Mouse (Mus musculus) heart, postnatal 25 days (tissue): ENCODE data around the gene Arpp21. TPM values are rescaled to one million over a fixed set of nuclear protein-coding genes. Genes with fewer than 3 reads are reported as not detected.

ENCODE experiments used
- DNase-seq: peaks from one replicate; pipeline ENCODE4 v3.0.0; 2022; ENCODE audit warnings: low spot score
- intact Hi-C: fragments of 180-260 bp; cut with DNase I; formaldehyde crosslinking; loops from one replicate; pipeline ENCODE4 v1.15.1; 2025
- total RNA-seq, 2 experiments: library from RNA; stranded (reverse); gene quantifications; 2 replicates each; pipeline ENCODE4 v1.2.3; 2021

The Arpp21 gene
- total RNA-seq: 1 to 10 TPM; 1.6 to 2.1 TPM

DNA sequence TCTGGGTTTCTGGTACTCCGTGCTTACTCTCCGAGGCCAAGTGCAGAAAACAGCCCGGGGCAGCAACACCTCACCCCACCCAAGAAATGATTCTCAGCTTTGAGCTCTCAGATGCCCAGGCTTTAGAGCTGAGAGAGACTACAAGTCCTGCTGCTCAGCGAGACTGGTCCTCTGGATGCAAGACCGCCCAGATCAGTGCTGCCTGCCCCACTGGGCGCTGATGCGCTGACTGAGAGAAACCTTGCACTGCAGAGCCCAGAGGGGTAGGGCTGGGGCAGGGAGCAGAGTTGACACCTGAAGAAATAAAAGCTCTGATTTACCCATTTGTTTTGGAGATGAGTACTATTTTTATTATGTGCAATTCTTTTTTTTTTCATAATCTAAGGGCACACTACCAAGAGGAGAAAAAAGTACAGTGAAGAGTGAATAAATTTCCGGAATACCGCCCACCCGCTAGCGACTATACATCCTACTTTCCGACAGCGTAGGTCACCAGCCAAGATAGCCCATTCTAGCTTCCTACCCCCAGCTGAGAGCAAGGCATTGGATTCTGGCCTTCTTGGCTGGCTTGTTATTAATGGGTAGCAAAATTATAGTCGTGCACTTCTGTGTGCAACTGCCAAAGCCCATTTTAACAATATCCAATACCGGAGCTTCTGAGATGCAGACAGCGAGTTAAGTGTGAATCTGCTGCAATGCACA lies at the start of gene Arpp21:
TSS of gene Arpp21 (minus strand) at position 243 of the 702 bp plus-strand sequence.
- intact Hi-C loops: no loop called here
- no peak for DNase-seq

DNA sequence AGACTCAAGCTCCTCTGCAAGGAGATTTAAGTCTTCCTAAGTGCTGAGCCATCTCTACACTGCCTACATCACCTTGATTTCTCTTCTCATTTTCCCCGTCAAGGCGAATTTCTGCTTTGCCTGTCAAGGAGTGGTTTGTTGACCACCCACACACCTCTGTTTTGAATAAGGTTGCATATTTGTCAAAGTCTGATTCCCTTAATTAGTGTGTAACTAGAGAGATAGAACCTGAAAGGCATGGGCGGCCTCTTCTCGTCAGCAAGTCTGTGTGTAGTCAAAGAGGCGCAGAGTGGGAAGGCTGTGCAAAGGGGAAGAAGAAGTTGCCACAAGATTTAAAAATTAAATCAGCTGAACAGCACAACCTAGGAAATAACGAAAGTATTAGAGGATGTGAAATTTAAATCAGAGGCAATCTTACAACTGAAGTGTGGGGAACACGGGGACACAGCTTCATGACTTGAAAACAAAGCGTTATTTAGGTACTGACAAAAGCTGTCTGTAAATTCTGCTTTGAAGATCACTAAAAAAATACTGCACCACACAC lies 36.8 kb upstream of the Arpp21 start:
- no peak for DNase-seq
- intact Hi-C loops: no loop called here

DNA sequence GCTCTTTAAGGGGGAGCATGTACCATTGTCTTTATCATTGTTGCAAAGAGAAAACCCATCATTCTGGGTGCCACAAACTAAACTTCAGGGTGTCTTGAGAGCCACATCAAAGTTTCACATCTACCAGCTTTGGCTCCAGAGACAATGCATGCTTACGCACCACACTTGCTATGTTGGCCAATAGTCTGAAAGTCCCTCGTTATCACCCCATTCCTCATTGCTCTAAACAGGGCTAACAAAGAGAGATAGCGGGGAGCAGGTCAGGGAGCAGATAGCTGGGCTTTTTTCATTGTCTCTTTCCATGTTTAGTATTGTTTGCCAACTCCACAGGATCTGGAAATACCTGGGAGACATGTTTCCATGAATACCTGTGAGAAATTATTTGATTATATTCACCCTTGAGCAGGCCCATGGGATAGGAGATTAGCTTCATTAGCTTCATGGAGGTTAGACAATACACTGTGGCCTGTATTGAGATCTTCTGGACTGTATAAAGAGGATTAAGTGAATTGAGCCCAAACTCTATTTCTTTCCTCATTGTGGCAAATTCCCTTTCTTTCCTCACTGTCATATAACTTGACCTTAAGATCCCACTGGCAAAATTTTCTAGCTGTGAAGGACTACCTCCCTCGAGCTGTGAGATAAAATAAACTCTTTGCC lies 29.4 kb upstream of the Arpp21 start:
- no peak for DNase-seq
- intact Hi-C loops: no loop called here

DNA sequence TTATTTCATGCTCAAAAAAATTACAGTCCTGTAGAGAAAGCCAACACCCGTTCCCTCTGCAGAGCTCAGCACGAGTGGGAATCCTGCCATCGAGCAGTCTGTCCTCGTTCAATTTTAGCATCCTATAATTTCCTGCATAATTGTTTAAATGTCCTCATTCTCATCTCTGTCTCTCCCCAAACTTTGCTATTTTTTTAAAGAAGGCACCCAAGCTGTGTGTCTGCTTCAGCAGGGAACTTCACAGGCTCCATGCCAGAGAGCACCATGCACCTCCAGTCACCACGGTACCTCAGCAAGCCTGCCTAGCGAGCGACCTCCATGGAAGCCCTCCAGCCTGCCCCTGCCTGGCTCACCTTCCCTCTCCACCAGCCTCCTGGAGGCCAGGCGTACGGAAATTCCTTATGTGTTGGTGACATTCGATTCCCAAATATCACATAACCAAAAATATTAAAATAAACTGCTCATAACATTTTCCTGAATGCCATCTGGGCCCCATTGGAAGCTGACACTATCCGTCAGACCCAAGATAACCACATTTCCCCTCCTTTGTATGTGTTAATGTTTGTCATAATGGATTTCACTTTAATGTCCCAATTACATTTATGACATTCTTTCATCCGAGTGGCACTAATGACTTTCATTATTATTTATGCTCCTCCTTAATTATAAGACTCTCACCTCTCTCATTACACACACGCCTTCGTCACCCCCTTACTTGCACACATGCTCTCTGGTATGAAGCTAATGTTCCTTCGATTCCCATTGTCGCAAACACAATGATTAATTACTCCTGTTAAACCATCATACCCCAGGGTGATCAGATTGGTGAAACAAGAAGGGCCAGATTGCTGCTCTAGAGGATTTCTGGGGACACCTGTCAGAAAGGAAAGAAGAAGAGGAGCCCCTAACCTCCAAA lies 26.5 kb upstream of the Arpp21 start:
- no peak for DNase-seq
- intact Hi-C loops: no loop called here

DNA sequence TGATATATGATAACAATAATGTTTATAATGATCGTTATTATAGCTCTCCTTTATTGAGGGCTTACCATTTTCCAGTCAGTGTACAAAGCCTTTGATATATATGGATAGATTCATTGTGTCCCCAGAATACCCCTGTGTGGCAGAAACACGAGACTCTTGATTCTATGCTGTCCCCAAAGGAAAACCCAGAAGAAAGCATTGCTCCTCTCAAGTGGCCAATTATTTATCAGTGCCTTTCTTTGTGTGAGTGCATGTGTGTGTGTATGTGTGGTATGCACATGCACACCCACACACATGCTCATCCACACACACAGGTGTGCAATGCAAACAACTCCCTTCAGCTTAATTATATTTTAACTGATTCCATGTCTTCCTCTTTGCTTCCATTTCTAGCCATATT lies 25.8 kb upstream of the Arpp21 start:
- intact Hi-C loops: no loop called here
- DNase-seq: no peak

DNA sequence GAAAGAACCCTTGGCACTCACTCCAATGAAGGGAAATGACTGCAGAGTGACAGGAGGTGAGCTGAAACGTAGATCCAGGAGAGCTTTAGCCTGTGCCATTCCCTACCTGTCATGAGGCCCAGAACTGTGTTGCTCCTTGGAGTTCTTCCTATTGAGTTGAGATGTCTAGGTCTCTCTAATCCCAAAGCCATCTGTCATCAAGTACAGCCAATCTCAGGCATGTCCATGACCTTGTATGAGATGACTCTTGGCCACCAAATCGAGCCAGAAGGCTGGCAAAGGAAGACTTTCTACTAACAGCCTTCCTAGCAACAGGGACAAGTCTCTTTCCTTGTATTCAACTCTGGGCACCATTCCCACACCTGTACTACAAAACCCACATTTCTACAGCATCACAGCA lies 25.0 kb upstream of the Arpp21 start:
- intact Hi-C loops: no loop called here
- DNase-seq: no peak

DNA sequence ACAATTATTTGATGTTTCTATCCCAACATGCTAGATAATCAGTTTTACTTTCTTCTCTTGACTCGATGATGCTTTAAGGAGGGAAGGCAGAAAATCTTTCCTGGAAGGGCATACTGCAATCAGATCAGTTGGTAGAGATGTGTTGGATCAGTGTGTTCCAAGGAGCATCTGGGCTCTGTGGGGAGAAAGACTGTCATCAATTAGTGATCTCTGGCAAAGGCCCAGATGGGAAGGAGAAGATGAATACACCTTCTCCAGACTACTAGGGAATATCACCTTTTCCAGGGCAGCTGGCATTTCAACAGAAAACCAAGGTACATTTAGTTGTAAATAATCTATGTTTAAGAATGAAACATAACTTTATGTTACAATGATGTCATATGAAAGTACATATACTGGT lies 22.8 kb upstream of the Arpp21 start:
- intact Hi-C loops: no loop called here
- DNase-seq: no peak

DNA sequence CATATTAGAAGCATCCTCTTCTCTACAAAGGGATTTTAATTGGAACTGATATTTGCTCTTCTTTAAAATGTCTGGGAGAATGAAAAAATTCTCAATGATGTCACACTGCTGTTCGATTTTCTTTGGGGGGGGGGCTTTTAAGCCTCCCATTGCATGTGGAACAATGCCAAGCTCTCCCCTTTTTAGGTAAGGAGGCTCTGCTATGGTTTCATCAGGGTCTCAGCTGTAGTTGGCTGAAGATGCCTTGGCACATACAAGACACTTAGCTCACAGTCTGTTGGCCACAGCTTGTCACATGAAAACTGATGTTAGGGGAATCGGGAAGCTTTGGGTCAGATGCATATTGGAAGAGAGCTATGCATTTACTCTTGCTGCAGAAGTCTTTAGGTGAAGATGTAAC lies 20.2 kb upstream of the Arpp21 start:
- DNase-seq: no peak
- intact Hi-C loops: no loop called here

DNA sequence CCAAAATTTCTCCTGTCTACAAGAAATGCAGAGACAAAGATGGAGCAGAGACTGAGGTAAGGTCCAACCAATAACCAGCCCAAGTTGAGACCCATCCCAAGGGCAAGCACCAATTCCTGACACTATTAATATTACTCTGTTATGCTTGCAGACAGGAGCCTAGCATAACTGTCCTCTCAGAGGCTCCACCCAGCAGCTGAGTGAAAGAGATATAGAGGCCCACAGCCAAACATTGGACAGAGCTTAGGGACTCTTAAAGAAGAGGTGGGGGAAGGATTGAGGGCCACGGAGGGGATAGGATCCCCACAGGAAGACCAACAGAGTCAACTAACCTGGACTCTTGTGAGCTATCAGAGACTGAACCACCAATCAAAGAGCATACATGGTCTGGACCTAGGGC lies 18.0 kb upstream of the Arpp21 start:
- DNase-seq: no peak
- intact Hi-C loops: no loop called here

DNA sequence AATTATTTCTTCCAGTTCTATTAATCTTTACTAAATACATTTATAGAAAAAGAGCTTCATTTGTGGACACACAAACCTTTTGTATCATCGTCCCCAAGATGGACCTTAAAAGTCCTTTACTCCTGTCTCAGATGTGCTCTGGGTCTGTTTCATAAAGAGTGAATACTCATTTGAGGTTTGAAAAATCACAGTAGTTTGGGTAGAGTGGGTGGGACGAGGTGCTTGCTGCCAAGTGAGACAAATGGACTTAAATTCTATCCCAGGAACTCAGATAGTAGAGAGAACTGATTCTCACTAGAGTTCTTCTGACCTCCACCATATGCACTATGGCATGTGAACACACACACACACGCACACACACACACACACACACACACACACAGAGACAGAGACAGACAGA lies 16.1 kb upstream of the Arpp21 start:
- DNase-seq: no peak
- intact Hi-C loops: no loop called here

DNA sequence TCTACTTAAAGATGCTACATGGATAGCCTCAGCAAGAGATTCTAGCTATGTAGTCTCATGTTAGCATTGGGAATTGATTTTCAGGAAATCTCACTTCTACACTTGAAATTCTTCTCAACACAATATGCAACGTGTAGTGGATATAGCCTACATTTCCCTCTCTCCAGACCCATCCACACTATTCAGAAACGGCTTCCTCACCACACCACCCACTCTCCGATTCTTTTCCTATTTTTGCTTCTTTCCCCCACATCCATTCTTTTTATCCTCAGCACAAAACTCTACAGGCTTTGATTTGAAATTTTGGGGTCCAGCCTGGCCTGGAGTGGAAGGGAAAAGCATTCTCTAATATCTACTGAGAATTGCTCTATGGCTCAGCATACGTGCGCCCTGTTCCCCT lies 15.6 kb upstream of the Arpp21 start:
- intact Hi-C loops: no loop called here
- DNase-seq: no peak

DNA sequence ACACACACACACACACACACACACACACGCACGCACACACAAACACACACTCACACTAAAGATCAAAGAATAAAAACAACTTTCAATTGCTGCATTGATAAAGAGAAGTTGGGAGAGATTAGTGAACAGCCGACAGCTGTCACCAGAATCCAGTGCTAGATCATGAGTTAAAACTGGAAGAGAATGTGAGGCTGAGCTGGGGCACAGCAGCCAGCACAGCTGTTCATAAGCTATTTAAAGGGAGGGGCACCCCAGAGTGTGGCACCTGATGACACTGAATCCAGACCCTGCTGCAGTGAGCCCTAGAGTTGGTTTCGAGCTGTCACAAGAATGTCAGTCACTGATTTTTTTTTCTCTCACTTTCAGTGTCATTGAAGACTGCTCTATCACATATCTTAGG lies 14.0 kb upstream of the Arpp21 start:
- intact Hi-C loops: no loop called here
- no peak for DNase-seq

DNA sequence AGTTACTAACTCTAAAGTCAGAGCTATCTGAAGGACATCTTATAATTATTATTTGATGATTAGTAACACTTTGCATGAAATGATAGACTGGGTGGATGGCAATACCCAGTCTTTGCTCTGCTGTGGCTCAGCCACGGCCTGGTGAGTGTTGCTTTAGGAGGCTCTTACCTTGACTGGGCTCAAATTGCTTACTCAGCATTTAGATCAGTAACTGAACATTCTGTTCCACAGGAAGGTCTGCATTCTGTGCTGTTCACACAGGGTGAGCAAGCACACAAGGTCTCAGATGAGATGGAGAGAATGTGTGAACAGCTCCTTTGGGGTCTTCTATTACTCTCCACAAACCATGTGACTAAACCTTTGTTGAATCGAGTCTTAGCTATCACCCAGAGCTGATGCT lies 11.4 kb upstream of the Arpp21 start:
- no peak for DNase-seq
- intact Hi-C loops: no loop called here

DNA sequence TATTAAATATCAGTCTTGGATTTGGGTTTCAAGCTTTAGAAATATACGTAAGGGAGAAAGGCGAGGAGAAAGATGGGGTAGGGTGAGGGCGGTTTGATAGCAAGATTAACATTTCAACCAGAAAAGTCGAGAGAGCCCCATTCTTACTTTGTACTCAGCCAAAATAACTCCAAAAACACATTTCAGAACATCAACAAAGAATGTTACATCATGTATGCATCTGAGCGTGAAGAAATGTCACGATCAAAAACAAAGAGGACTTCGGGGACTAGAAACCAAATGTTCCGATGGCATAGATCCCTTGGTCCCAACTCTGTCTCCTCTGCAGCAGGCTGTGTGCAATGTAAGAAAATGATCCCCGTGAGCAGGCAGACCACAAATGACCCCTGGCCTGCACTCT lies 2.4 kb upstream of the Arpp21 start:
- intact Hi-C loops: no loop called here
- no peak for DNase-seq

DNA sequence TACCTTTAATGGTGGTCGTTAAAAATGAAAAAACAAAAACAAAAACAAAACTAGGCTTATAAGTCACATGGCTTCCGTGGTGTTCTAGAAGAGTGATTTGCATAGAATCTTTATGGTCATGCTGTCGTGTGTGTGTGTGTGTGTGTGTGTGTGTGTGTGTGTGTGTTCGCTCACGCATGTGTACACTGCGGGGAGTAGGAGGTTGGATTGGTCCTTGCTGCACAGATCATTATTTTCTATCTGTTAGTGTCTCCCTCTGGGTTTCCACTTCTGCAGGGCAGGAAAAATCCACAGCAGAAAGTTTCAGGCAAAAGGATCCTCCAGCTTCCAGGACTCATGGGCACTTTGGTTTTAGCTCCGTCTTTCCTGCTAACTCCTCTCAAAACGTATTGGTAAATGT lies 813 bp upstream of the Arpp21 start:
- intact Hi-C loops: no loop called here
- DNase-seq: no peak

DNA sequence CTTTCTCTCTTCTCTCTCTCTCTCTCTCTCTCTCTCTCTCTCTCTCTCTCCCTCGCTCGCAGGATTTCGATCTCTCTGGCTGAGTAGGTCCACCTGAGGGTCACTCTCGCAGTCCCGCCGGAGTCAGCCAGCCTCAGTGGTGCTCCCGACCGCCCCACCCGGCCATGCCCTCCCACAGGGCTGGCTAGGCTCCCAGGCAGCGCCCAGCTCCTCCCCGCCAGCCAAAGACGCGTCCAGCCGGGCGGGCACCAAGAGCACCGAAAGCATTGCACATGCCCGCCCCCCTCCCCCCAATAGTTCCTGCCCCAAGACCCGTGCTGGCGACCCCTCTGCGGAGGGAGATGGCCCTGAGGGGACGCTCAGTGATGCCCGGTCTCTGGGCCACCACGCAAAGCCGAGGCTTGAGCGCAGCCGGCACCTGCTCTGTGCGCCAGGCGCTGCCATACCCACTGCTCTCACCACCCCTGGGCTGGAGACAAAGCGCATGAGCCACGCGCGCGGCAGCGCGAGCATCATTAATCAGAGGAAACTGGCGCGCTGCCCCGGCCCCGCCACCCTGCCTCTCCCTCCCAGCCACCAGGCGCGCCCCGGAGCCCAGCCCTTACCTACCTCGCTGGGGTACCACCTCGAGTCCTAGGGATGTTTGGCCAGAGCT lies 570 bp downstream of the Arpp21 start:
- DNase-seq: no peak
- intact Hi-C loops: no loop called here

DNA sequence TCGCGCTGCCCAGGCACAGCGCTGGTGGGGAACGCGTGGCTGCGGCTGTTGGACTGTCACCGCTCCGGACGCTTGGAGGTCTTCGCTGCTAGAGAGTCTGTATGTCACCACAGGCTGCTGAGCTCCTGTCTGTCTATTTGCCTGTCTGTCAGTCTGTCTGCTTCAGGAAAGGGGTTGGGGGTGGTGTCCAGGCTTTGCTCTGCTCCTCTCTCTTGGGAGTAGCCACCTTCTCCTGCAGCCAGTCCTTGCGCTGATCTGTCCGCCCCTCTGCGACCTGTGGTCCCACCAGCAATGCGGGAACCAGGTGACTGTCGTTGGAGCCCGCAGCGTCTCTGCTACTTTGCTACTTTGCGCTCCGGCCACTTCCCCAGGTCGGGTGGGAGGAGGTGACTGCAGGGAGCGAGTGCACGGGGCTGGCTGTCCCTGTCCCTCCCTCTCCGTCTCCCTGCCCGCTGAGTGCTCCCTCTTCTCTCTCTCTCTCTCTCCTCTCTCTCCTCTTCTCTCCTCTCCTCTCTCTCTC lies 1.2 kb downstream of the Arpp21 start:
- DNase-seq: no peak
- intact Hi-C loops: no loop called here

DNA sequence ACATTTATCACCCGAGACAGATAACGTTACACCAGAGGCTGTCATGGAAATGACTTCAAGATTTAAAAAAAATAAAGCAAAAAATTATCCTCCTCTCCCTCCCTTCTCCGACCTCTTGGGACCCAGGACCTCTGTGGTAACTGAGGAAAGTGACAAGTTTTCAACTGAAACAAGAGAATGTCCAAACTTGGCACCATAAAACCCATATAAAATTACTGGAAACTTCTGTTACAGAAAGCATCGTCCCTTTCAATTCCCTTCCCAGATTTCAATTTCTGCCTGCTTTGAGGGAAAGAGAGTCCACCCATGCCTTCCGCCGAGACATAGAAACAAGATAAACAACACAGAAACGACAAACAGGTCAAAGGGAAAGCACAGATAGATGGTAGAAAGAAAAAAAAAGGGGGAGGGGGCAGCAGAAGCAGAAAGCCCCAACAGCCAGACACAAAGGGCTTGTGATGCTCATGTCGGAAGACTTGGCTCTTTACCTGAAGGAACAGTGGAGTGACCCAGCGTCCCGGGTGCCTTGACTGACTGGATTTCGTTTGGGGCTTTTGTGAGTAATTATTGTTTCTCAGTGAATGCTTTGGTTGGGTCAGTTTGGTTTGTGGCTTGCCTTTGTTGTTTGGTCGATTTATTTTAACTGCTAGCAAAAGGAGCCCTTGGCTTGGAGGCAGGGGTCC lies 1.8 kb downstream of the Arpp21 start:
- no peak for DNase-seq
- intact Hi-C loops: no loop called here

DNA sequence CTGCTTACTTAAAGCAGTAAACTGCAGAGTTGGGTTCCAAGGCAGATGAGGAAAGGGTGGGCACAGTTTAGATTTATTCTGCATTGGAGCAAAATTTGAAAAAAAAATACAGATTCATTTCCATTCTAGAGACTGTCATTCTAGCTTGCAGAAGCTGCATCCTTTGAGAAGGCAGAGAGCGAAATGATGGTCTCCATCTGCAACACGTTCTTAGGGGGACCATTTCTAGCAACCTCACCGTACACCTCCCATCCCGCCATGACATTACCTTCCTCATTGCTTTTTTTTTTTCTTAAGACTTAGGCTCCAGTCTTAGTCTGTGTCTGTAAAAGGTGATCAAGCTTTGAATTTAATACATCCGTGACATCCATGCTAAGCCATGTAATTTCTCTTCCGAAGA lies 2.4 kb downstream of the Arpp21 start:
- intact Hi-C loops: no loop called here

More for the DNA sequence above, 2.4 kb downstream of the Arpp21 start:
- no peak for DNase-seq
